Mouse (Mus musculus): Measurements from ENCODE around the gene Fam243. TPM values are rescaled to one million over a fixed set of nuclear protein-coding genes. Genes with fewer than 3 reads are reported as not detected.

Gene Fam243
- polyA plus RNA-seq, 1 experiment from 2014 or later = 0.08 TPM

DNA sequence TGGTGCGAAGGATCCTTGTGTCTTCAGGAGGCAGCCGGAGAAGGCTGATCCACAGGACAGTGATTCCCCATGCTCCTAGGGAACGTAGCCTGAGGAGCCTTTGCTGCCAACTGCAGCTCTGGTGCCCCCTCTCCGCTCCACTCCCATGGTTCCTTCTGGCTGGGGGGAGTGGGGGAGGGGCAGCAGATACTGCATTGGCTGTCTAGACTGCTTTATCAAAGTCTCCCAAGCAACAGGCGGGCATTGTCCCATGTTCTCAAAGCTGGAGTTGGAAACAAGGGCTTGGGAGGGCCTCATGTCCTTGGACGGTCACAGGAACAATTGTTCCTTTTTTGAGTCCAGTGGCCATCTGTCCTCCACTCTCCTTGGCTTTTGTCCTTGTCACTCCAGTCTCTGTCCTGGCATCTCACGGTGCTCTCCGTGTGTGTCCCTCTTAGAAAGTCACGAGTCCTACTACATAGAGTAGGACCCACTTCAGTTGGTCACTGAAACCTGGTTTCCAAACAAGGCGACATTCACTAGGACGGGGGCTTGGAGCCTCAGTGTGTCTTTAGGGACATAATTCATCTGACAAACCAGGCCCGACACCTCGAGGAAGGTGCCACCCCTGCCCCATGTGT is 25.2 kb upstream of the Fam243 start:
- peak; percentile 77 for ATAC-seq (ENCODE audit: low FRiP score)
- Histone ChIP-seq H3K27ac (peak overlapping the region; percentile 49), H3K36me3 (no peaks in the 10 kb centered on the region), H3K4me1 (peaks cover 13% of the 10 kb centered on the region), H3K27me3 (no peaks in the 10 kb centered on the region), H3K9ac (no peak overlapping the region), H3K9me3 (replicated peaks) (no peaks in the 10 kb centered on the region), H3K4me2 (replicated peaks) (no peak overlapping the region), H3K4me3 (no peak overlapping the region)
- WGBS = 40% methylated on average over 13 of the region's 13 CpGs

DNA sequence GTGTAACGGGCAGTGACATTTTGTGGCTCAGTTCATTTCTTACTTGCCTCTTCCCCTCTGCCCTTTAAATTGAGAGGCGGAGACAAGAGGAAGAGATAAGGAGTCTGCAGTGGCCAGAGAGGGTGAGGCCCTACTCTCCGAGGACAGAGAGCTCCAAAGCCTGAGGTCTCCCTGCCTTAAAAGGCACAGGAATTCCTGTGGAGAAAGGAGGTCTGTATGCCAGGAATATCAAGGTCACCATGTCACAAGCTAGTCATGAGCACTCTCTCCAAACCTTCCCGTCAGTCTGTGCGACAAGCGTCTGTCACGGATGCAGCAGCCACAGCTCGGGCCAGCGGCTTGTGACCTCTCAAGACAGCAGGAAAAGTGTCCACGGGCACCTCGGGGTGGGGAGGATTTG is 23.9 kb upstream of the Fam243 start:
- H3K9ac ChIP-seq = no peak overlapping the region
- no peaks in the 10 kb centered on the region for H3K36me3 ChIP-seq
- no peak overlapping the region for H3K27ac ChIP-seq
- H3K4me1 ChIP-seq = peaks cover 22% of the 10 kb centered on the region
- no peak overlapping the region for H3K4me3 ChIP-seq
- no peaks in the 10 kb centered on the region for H3K27me3 ChIP-seq
- ATAC-seq (ENCODE audit: low FRiP score) = no peak
- 63% methylated on average over 11 of the region's 11 CpGs for WGBS
- no peak overlapping the region for H3K4me2 ChIP-seq (replicated peaks)
- no peaks in the 10 kb centered on the region for H3K9me3 ChIP-seq (replicated peaks)

DNA sequence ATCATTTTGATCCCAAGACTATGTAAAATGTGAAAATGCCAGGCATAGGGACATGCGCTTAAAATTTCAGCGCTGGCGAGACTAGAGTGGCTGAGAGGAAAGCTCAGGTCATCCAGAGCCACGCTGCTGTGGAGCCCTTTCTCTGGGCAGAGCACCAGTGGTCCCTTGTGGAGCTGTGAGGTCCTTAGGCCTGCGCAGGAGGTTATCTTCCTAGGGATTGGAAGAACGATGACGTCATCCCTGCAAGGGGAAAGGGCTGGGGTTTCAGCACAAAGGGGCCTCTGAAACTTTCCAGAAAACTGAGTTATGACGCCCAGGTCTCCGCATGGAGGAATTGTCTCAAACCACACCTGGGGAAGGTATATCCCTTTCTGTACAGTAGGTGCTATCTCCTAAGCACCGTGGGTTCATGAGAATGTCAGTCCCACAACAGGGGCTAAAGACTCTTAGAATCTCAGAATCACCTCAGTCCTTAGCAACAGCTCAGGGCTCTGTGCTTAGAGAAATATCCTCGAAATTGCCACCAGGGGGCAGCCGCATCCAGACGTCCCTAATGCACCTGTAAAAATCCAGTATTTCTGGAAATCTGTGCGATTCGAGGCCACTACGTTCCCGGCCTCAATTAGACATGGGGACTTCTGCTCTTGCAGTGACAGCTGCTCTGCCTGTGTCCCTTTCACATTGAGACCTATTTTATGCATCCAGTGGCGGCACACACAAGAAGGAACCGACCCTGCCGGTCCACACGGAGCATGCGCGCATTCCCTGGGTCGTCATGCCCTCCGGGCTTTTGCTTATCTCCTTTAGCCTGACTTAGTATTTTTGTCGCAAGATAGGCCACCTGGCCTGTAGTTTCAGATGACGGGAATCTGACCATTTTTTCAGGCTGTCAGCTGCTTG is 19.6 kb upstream of the Fam243 start:
- 32% methylated on average over 27 of the region's 27 CpGs for WGBS
- Histone ChIP-seq H3K4me3 (peak overlapping the region; percentile 15; the same call in 1 of the 2 replicates), H3K27ac (no peak overlapping the region; the same call in 1 of the 2 replicates), H3K36me3 (no peaks in the 10 kb centered on the region), H3K27me3 (no peaks in the 10 kb centered on the region; the same call in 1 of the 2 replicates), H3K4me1 (peaks cover 15% of the 10 kb centered on the region), H3K9me3 (replicated peaks) (no peaks in the 10 kb centered on the region), H3K9ac (no peak overlapping the region), H3K4me2 (replicated peaks) (peak overlapping the region; percentile 41)
- peak; percentile 71 for ATAC-seq (ENCODE audit: low FRiP score)

DNA sequence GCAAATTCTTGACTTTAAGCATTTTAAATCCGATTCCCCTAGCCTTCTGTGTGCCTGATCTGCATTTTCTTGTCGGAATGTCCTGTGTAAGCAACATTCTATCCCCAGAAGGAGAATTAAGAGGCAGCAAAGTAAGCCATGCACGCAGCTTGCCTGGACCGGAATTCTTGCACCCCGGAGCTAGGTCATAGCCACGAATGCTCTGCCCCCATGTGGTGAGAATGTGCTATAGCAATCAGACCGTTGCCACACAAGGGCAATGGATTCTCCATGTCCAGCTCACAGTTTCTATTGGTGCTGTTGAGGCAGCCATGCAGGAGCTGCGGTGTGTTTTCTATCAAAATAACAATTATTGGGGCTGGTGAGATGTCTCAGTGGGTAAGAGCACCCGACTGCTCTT is 15.0 kb upstream of the Fam243 start:
- H3K36me3 ChIP-seq = no peaks in the 10 kb centered on the region
- H3K9me3 ChIP-seq (replicated peaks) = no peaks in the 10 kb centered on the region
- H3K4me3 ChIP-seq = no peak overlapping the region
- H3K9ac ChIP-seq = no peak overlapping the region
- no peak for ATAC-seq (ENCODE audit: low FRiP score)
- 6% methylated on average over 9 of the region's 9 CpGs for WGBS
- no peaks in the 10 kb centered on the region; the same call in 1 of the 2 replicates for H3K27me3 ChIP-seq
- H3K27ac ChIP-seq = no peak overlapping the region
- peaks cover 20% of the 10 kb centered on the region for H3K4me1 ChIP-seq
- H3K4me2 ChIP-seq (replicated peaks) = no peak overlapping the region

GRCm38 (mm10) chr16:92334600-92334999 is 13.4 kb upstream of the Fam243 start:
- H3K4me3 ChIP-seq = no peak overlapping the region
- no peak overlapping the region for H3K27ac ChIP-seq
- no peak for ATAC-seq (ENCODE audit: low FRiP score)
- WGBS = 57% methylated on average over 9 of the region's 9 CpGs
- H3K4me2 ChIP-seq (replicated peaks) = no peak overlapping the region
- H3K9me3 ChIP-seq (replicated peaks) = no peaks in the 10 kb centered on the region
- H3K9ac ChIP-seq = peak overlapping the region; percentile 27; the same call in 1 of the 2 replicates
- peaks cover 8% of the 10 kb centered on the region; the same call in 1 of the 2 replicates for H3K4me1 ChIP-seq
- no peaks in the 10 kb centered on the region for H3K36me3 ChIP-seq
- no peaks in the 10 kb centered on the region; the same call in 1 of the 2 replicates for H3K27me3 ChIP-seq

DNA sequence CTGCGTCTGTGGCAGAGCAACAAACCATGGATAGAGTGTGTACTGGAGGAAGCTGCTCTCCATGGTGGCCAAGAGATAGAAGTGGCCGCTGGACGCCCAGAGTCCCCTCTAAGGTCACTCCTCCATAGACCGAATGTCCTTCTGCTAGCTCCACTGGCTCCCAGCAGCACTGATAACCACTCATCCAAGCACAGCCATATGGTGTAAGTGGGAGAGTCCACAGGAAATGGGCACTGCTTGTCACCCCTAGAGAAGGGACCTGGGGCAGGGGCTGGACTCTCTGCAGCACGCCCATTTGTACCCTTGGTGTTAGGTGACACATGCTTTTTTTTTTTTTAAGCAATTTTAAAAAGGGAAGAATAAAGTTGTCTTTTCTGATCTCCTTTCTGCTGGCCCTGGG is 9.7 kb upstream of the Fam243 start:
- no peak overlapping the region for H3K4me2 ChIP-seq (replicated peaks)

DNA sequence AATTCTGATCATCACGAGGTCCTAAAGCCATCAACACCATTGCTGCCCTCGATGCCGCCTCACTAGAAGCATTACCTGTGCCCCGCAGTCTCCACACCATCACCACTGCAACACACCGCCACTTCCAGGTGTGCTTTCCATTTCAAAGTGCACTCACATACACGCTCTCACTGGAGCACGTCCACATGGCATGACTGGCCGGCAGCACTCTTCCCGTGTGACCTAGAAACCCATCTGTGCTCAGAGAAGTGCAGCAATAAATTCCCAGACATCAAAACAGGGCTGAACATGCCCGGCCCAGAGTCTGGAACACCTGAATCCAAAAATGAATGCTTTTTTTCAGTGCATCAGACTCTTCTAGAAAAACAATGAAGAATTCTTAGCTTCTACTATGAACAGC is 6.7 kb upstream of the Fam243 start:
- no peaks in the 10 kb centered on the region for H3K36me3 ChIP-seq
- H3K4me1 ChIP-seq = peaks cover 20% of the 10 kb centered on the region
- no peaks in the 10 kb centered on the region; the same call in 1 of the 2 replicates for H3K27me3 ChIP-seq
- 90% methylated on average over 10 of the region's 10 CpGs for whole genome bisulfite sequencing
- H3K9ac ChIP-seq = no peak overlapping the region
- H3K27ac ChIP-seq = no peak overlapping the region
- no peak for ATAC-seq (ENCODE audit: low FRiP score)
- H3K4me2 ChIP-seq (replicated peaks) = no peak overlapping the region
- no peak overlapping the region for H3K4me3 ChIP-seq
- no peaks in the 10 kb centered on the region for H3K9me3 ChIP-seq (replicated peaks)

More for the DNA sequence above, 9.7 kb upstream of the Fam243 start:
- H3K9me3 ChIP-seq (replicated peaks) = no peaks in the 10 kb centered on the region
- no peak overlapping the region for H3K4me3 ChIP-seq
- 84% methylated on average over 5 of the region's 5 CpGs for WGBS
- no peak overlapping the region for H3K9ac ChIP-seq
- H3K4me1 ChIP-seq = peaks cover 8% of the 10 kb centered on the region; the same call in 1 of the 2 replicates
- no peaks in the 10 kb centered on the region; the same call in 1 of the 2 replicates for H3K27me3 ChIP-seq
- no peak for ATAC-seq (ENCODE audit: low FRiP score)
- no peaks in the 10 kb centered on the region for H3K36me3 ChIP-seq
- H3K27ac ChIP-seq = no peak overlapping the region

- H3K36me3 ChIP-seq = no peaks in the 10 kb centered on the region
- H3K9me3 ChIP-seq (replicated peaks) = no peaks in the 10 kb centered on the region
- WGBS = 10% methylated on average over 1 of the region's 1 CpGs
- H3K4me1 ChIP-seq = peaks cover 13% of the 10 kb centered on the region
- no peak; the same call in 1 of the 2 replicates for ATAC-seq (ENCODE audit: low FRiP score)
- no peak overlapping the region for H3K4me3 ChIP-seq
- H3K27me3 ChIP-seq = no peaks in the 10 kb centered on the region; the same call in 1 of the 2 replicates
- H3K4me2 ChIP-seq (replicated peaks) = no peak overlapping the region
- no peak overlapping the region for H3K9ac ChIP-seq
- no peak overlapping the region for H3K27ac ChIP-seq
Measured at GRCm38 (mm10) chr16:92325062-92325406, 3.8 kb upstream of the Fam243 start.

DNA sequence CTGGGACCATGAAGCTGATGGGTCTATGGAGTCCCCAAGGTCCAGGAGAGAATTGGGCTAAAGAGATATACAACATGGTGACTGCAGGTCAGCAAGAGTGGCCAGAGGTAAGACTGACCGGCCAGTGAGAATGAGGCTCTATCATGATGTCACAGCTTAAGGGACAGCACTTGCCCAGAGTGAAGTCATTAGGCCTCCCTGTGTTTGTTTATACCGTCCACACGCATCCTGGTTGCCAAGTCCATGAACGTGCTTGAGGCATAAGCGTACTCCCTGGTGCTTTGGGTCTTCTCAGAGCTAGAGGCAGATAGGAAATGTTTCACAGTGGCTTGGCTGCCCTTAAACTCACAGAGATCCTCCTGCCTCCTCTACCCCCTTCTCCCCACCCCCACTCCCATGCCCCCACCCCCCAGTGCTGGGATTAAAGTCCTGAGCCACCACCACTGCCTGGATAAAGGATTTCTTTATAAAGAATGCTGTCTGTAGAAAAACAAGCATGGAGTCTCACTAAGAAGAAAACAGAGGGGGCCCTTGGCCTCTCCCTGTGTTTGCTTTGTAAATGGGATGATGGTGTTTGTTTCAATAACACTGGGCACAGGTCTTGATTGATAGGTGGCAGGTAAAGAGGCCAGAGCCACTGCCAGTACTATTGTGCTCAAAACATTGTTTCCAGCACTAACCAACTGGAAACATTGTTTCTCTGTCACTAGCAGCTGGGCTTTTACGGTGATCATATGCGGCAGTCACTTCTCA is 3.2 kb upstream of the Fam243 start:
- 30% methylated on average over 7 of the region's 7 CpGs for WGBS
- H3K4me3 ChIP-seq = no peak overlapping the region
- no peaks in the 10 kb centered on the region for H3K36me3 ChIP-seq
- H3K9ac ChIP-seq = no peak overlapping the region
- no peaks in the 10 kb centered on the region; the same call in 1 of the 2 replicates for H3K27me3 ChIP-seq
- no peak overlapping the region for H3K4me2 ChIP-seq (replicated peaks)
- H3K4me1 ChIP-seq = peaks cover 13% of the 10 kb centered on the region
- no peak overlapping the region for H3K27ac ChIP-seq
- H3K9me3 ChIP-seq (replicated peaks) = no peaks in the 10 kb centered on the region
- no peak; the same call in 1 of the 2 replicates for ATAC-seq (ENCODE audit: low FRiP score)

GRCm38 (mm10) chr16:92320361-92320760 is 880 bp downstream of the Fam243 start:
- Histone ChIP-seq H3K9me3 (replicated peaks) (no peaks in the 10 kb centered on the region), H3K4me1 (peaks cover 11% of the 10 kb centered on the region), H3K4me2 (replicated peaks) (no peak overlapping the region), H3K27ac (no peak overlapping the region), H3K36me3 (0 out of 2 replicates have a peak, but pooled peaks cover 3% of the 10 kb centered on the region), H3K9ac (no peak overlapping the region), H3K4me3 (no peak overlapping the region), H3K27me3 (no peaks in the 10 kb centered on the region)
- 83% methylated on average over 3 of the region's 3 CpGs for WGBS
- ATAC-seq (ENCODE audit: low FRiP score) = no peak

DNA sequence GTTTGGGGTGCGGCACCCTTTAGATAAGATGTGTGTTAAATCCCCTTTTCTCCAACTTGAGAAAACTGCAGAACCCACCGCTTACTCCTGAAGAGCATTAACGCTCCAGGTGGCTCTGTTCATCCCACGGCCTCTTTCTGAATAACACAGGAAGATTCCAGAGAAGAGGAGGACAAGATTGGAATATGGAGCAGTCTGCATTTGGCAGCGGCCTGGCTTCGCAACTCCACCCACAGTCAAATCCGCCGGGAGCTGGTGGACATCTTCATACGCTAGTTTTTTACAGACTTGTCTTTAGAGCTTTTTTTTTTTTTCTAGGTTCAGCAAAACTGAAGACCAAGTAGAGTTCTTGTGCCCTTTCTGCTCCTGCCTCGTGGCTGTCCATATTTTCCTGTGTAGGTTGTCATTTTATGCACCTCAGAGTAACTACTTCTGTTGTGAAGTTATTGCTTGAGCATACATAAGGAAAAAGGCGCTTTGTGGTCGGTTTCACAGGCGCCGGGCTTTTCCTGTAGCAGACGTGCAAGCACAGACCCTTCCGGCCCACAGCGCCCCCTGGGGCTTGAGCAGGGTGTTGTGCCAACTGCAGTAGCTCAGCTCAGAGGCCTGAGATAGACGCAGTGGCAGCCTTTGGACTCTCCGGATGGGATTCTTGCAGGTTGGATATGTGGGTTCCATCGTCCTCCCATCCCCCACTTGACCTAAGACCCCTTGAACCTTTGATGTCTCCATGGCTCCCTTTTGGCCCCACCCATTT is 1.7 kb downstream of the Fam243 start:
- H3K36me3 ChIP-seq = 0 out of 2 replicates have a peak, but pooled peaks cover 3% of the 10 kb centered on the region
- no peak for ATAC-seq (ENCODE audit: low FRiP score)
- no peaks in the 10 kb centered on the region for H3K27me3 ChIP-seq
- WGBS = 70% methylated on average over 20 of the region's 20 CpGs
- peaks cover 4% of the 10 kb centered on the region for H3K4me1 ChIP-seq
- no peak overlapping the region for H3K9ac ChIP-seq
- H3K9me3 ChIP-seq (replicated peaks) = no peaks in the 10 kb centered on the region
- H3K27ac ChIP-seq = no peak overlapping the region
- H3K4me2 ChIP-seq (replicated peaks) = no peak overlapping the region
- no peak overlapping the region for H3K4me3 ChIP-seq

All from hindbrain, embryonic 12.5 days (tissue).